Mouse (Mus musculus) ES-Bruce4 (cell line): ENCODE data around the gene Pkd2l1. TPM values are rescaled to one million over a fixed set of nuclear protein-coding genes. Genes with fewer than 3 reads are reported as not detected.

Experiments used
- H3K27ac ChIP-seq: 2 replicates; pipeline ENCODE4 v1.5.1; 2012; ENCODE audit warnings: low read length, inconsistent platforms; ENCODE audit not compliant: insufficient read depth
- H3K27me3 ChIP-seq: 2 replicates; pipeline ENCODE4 v1.6.1; 2012; ENCODE audit warnings: mild to moderate bottlenecking, low read length, inconsistent platforms; ENCODE audit not compliant: control insufficient read depth, poor library complexity, insufficient read depth, severe bottlenecking
- H3K36me3 ChIP-seq: 2 replicates; pipeline ENCODE4 v1.6.1; 2012; ENCODE audit warnings: inconsistent platforms, mild to moderate bottlenecking, low read length, moderate library complexity; ENCODE audit not compliant: control insufficient read depth, poor library complexity, insufficient read depth, severe bottlenecking
- H3K4me1 ChIP-seq: one replicate; pipeline ENCODE4 v1.8.1; 2011; ENCODE audit warnings: low read length; ENCODE audit not compliant: control insufficient read depth, insufficient read depth
- H3K4me3 ChIP-seq: 2 replicates; pipeline ENCODE4 v1.5.1; 2011; ENCODE audit warnings: low read depth, mild to moderate bottlenecking, low read length
- H3K9ac ChIP-seq: 2 replicates; pipeline ENCODE4 v1.6.1; 2012; ENCODE audit warnings: low read depth, mild to moderate bottlenecking, inconsistent platforms; ENCODE audit not compliant: poor library complexity, severe bottlenecking
- H3K9me3 ChIP-seq: replicated peaks from 2 replicates; pipeline ENCODE4 v1.6.1; 2012; ENCODE audit warnings: mild to moderate bottlenecking, low read length, inconsistent platforms; ENCODE audit not compliant: control insufficient read depth, poor library complexity, insufficient read depth, severe bottlenecking
- CTCF ChIP-seq: IDR thresholded peaks from one replicate; pipeline ENCODE4 v1.8.1; 2011; ENCODE audit warnings: low read depth, low read length
- EP300 ChIP-seq: IDR thresholded peaks from 2 replicates; pipeline ENCODE4 v1.6.1; 2011; ENCODE audit warnings: low read depth, low read length; ENCODE audit not compliant: insufficient read depth
- POLR2A ChIP-seq: IDR thresholded peaks from one replicate; pipeline ENCODE4 v1.8.1; 2011; ENCODE audit warnings: low read length; ENCODE audit not compliant: insufficient read depth
- polyA plus RNA-seq: library from polyadenylated mRNA; stranded (reverse); fragments of >200 nt; gene quantifications from 2 replicates; pipeline ENCODE4 v1.2.4, GENCODE M21; 2011; ENCODE audit warnings: low read depth; ENCODE audit not compliant: missing spikeins, insufficient read depth, insufficient read length

Pkd2l1 gene
- not detected in 2 replicates for polyA plus RNA-seq

DNA sequence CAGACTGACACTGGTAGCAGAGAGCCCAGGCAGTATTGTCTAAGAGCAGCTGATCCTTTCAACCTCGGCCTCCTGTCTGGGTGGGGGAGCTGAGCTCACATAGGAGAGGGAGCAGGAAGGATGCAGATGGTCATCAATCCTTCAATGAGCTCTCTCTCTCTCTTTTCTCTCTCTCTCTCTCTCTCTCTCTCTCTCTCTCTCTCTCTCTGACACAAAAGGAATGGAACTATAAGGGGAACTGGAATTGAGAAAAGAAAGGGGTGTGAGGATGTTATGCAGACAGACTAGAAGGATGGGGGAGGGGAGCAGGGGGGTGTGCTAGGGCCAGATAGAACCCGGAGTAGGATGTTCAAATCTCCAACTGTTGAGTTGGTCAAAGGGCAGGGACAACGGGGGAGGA lies at the start of gene Pkd2l1:
Gene Pkd2l1, minus strand, starts transcription at position 101 of the 400 bp plus-strand sequence.
- no peaks in the 10 kb centered on the region for H3K4me1 ChIP-seq
- TF ChIP-seq POLR2A, result no peak
- no peak for TF ChIP-seq CTCF
- no peak for TF ChIP-seq EP300
- no peak within 1 kb of the TSS for H3K27ac ChIP-seq
- H3K9me3 ChIP-seq, result no peaks in the 10 kb centered on the region
- H3K27me3 ChIP-seq, result no peaks in the 10 kb centered on the region
- no peaks in the 10 kb centered on the region for H3K36me3 ChIP-seq
- no peak within 1 kb of the TSS for H3K9ac ChIP-seq
- H3K4me3 ChIP-seq, result no peak within 1 kb of the TSS

- Histone ChIP-seq H3K4me3 (no peak overlapping the region), H3K9me3 (no peaks in the 10 kb centered on the region), H3K27me3 (no peaks in the 10 kb centered on the region), H3K9ac (no peak overlapping the region), H3K4me1 (peaks cover 2% of the 10 kb centered on the region), H3K36me3 (no peaks in the 10 kb centered on the region), H3K27ac (no peak overlapping the region)
- TF ChIP-seq EP300, result no peak
- no peak for TF ChIP-seq CTCF
- no peak for TF ChIP-seq POLR2A
Observed at GRCm38 (mm10) chr19:44238906-44239305, 46.7 kb upstream of the Pkd2l1 start.

DNA sequence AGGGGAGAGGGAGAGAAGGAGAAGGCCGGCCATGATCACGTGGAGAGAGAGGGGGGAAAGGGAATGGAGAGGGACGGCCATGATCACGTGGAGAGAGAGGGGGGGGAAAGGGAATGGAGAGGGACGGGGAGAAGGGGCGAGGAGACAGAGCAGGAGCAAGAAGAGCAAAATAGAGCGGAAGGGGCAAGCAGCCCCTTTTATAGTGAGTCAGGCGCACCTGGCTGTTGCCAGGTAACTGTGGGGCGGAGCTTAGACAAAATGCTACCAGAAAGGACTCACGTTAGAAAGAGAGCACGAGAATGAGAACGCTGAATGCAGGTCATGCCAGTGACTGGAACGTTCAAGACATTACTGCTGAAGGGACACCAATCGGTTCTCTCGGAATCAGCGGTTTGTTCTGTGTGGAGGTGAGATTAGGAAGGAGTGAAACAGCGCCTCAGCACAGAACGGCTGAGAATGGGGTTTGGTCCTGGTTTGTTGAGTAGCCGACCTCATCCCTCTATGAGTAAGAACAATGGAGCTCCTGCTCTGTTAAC lies 45.3 kb upstream of the Pkd2l1 start:
- Histone ChIP-seq H3K9ac (peak overlapping the region; percentile 27; the same call in 1 of the 2 replicates), H3K27me3 (no peaks in the 10 kb centered on the region), H3K4me1 (peaks cover 2% of the 10 kb centered on the region), H3K36me3 (no peaks in the 10 kb centered on the region), H3K9me3 (no peaks in the 10 kb centered on the region), H3K27ac (no peak overlapping the region), H3K4me3 (peak overlapping the region; percentile 77)
- TF ChIP-seq EP300 (no peak), CTCF (no peak), POLR2A (peak; percentile 56)

GRCm38 (mm10) chr19:44231608-44232151 lies 39.4 kb upstream of the Pkd2l1 start:
- no peaks in the 10 kb centered on the region for H3K36me3 ChIP-seq
- no peaks in the 10 kb centered on the region for H3K9me3 ChIP-seq
- H3K27ac ChIP-seq, result no peak overlapping the region
- no peak overlapping the region for H3K4me3 ChIP-seq
- H3K9ac ChIP-seq, result no peak overlapping the region
- no peaks in the 10 kb centered on the region for H3K4me1 ChIP-seq
- TF ChIP-seq EP300 (no peak), POLR2A (no peak), CTCF (no peak)
- H3K27me3 ChIP-seq, result no peaks in the 10 kb centered on the region

DNA sequence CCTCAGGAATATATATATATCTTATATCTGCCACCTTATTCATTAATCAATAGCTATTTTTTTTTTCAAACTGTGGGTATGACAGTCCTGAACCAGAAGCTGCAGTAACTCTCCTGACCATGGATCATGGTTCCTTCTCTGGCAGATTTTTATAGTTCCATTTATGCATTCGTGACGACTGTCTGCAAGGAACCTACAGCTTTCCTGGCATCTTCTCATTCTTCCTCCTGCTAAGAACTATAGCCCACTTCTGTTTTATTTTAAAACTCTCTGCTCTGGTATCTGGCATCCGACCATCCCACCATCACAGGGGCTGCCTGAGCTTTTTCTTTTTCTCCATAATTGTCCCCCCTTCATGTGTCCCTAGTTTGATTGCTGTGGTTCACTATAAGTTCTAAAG lies 38.0 kb upstream of the Pkd2l1 start:
- H3K27me3 ChIP-seq, result no peaks in the 10 kb centered on the region
- H3K9ac ChIP-seq, result no peak overlapping the region
- H3K27ac ChIP-seq, result no peak overlapping the region
- no peak overlapping the region for H3K4me3 ChIP-seq
- no peaks in the 10 kb centered on the region for H3K9me3 ChIP-seq
- H3K36me3 ChIP-seq, result no peaks in the 10 kb centered on the region
- TF ChIP-seq CTCF (no peak), POLR2A (no peak), EP300 (no peak)
- no peaks in the 10 kb centered on the region for H3K4me1 ChIP-seq

DNA sequence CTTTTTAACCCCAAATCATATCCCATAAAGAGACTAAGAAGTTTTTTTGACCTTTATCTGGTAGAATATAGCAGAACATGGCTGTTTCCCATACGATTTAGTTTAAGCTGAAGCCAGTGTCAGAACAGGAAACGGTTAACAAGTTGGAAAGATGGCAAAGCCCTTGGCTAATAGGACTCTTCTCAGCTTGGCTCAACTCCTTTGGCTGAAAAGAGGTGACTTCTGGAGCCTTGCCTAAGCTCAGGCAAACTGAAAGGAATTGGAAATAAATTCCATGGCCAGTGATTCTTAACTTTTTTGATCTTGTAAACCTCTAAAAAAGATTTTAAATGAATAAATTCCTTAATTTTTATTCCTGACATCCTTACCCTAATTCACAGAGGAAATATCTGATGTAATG lies 37.5 kb upstream of the Pkd2l1 start:
- H3K27ac ChIP-seq, result no peak overlapping the region
- no peaks in the 10 kb centered on the region for H3K27me3 ChIP-seq
- no peaks in the 10 kb centered on the region for H3K9me3 ChIP-seq
- TF ChIP-seq POLR2A (no peak), EP300 (no peak), CTCF (no peak)
- H3K4me3 ChIP-seq, result no peak overlapping the region
- H3K9ac ChIP-seq, result no peak overlapping the region
- no peaks in the 10 kb centered on the region for H3K36me3 ChIP-seq
- H3K4me1 ChIP-seq, result no peaks in the 10 kb centered on the region
